Mouse (Mus musculus) lung, adult 2 months (tissue): Measurements from ENCODE around the gene Slc17a3. TPM values are rescaled to one million over a fixed set of nuclear protein-coding genes. Genes with fewer than 3 reads are reported as not detected.

Source experiments
- DNase-seq: peaks from one replicate; pipeline ENCODE4 v3.0.0; 2022
- H3K4me1 ChIP-seq: fragments of 200-500 bp; 2 replicates; pipeline ENCODE4 v1.6.1; 2011; ENCODE audit warnings: low read length; ENCODE audit not compliant: control insufficient read depth, insufficient read depth
- H3K4me3 ChIP-seq: fragments of 200-500 bp; replicated peaks from 2 replicates; pipeline ENCODE3; 2011; ENCODE audit warnings: low read depth, mild to moderate bottlenecking, control low read depth, low read length; ENCODE audit errors: extremely low read depth
- CTCF ChIP-seq: fragments of 200-500 bp; IDR thresholded peaks from 2 replicates; pipeline ENCODE4 v1.5.1; 2011; ENCODE audit warnings: mild to moderate bottlenecking, low read length, control low read depth; ENCODE audit not compliant: insufficient read depth
- POLR2A ChIP-seq: fragments of 200-500 bp; IDR thresholded peaks from 2 replicates; pipeline ENCODE4 v1.6.1; 2011; ENCODE audit warnings: low read depth, mild to moderate bottlenecking, control low read depth, low read length, borderline replicate concordance; ENCODE audit errors: extremely low read depth
- WGBS: fragments of 180-500 bp; shearing (Covaris S2); methylation state at CpG from one replicate; pipeline ENCODE4 v1.1.7; 2018; 5-methylcytosine and 5-hydroxymethylcytosine counted together
- polyA plus RNA-seq: library from polyadenylated mRNA; depleted of rRNA; stranded (reverse); fragments of >200 nt; gene quantifications from 2 replicates; pipeline ENCODE4 v1.2.3, GENCODE M21; 2012; rRNA removed

Gene Slc17a3
- polyA plus RNA-seq, 1 experiment: not detected

DNA sequence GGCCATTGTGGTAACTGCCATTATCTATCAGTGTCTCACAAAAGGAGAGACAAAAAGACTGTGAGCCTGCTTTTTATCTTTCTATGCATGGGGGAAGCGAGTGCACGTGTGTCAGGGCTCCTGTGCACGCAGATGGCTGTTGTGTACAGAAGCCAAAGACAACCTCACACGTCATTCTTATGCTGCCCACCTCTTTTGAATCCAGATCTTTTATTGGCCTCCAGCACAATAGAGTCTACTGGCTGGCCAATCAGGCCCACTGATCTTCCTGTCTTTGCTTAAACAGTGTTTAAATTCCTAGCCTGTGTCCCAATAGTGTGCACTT is 54.0 kb downstream of the Slc17a3 start:
- 78% methylated on average over 4 of the region's 4 CpGs for WGBS
- Histone ChIP-seq H3K4me3 (no peak overlapping the region), H3K4me1 (0 out of 2 replicates have a peak, but pooled peaks cover 3% of the 10 kb centered on the region)
- no peak for DNase-seq
- TF ChIP-seq POLR2A: no peak
- TF ChIP-seq CTCF: no peak

DNA sequence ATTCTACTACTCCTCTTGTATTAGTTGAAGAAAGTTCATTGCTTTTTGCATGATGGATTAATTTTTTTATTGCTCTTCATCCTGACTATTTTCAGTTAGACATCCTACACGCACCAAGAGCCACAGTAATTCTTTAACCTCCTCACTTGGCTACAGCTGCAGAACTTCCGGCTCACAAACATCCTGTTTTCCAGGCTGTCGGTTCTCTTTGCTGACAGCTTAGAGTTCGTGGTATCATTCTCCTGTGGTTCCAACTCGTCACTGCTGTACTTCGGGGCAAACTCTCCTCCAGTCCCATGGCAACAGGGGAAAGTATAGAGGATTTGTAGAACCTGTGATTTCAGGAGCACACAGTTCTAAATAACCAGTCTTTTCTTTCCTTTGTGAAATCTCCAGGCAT is 59.0 kb downstream of the Slc17a3 start:
- 29% methylated on average over 6 of the region's 6 CpGs for WGBS
- no peak overlapping the region for H3K4me3 ChIP-seq
- no peak for DNase-seq
- TF ChIP-seq CTCF (no peak), POLR2A (no peak)
- H3K4me1 ChIP-seq: 0 out of 2 replicates have a peak, but pooled peaks cover 3% of the 10 kb centered on the region

DNA sequence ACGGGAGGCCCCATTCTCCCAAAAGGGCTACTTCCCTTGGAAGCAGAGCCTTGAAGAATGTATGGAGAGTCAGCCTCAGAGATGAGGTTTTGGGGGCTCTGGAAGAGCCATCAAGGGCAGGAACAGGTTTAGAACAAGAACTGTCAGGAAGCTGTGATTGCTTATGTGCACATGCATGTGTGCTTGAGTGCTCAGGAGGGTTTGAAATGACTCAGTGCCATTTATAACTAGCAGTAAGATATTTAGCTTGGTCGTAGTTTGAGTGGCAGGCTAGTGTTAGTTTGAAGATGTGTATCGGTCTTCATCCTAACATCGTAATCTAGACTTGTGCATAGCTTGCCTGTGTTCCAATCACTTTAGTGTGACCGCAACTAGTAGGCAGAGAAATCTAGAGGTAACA is 67.7 kb downstream of the Slc17a3 start:
- H3K4me3 ChIP-seq: no peak overlapping the region
- no peaks in the 10 kb centered on the region for H3K4me1 ChIP-seq
- 90% methylated on average over 5 of the region's 5 CpGs for WGBS
- TF ChIP-seq POLR2A: no peak
- TF ChIP-seq CTCF: no peak
- DNase-seq: no peak

DNA sequence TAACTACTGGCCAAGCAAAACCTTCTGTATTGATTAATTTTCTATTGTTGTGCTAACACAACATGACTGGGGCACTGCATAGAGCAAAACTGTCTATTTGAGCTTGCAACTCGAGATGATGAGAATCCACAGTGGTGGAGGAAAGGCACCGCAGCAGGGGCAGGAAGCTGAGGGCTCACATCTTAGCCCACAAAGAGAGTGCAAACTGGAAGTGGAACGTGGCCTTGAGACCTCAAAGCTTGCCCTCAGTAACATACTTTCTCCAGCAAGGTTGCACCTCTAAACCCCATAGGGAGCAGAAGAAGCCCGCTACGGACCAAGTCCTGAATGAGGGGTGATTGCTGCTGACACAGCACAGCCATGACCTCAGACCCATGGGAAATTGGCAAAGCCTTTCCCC is 70.9 kb downstream of the Slc17a3 start:
- WGBS: 69% methylated on average over 5 of the region's 5 CpGs
- no peak for DNase-seq
- Histone ChIP-seq H3K4me1 (no peaks in the 10 kb centered on the region), H3K4me3 (no peak overlapping the region)
- TF ChIP-seq POLR2A (no peak), CTCF (no peak)

Other genes with a start within 250 kb of the Slc17a3 start
- 2.7 and 3.0 TPM in 2 replicates for gene Hist1h2be, start 218.3 kb upstream of the Slc17a3 start, polyA plus RNA-seq
- 2.0 and 2.4 TPM in 2 replicates for gene Hist1h1e, start 216.9 kb upstream of the Slc17a3 start, polyA plus RNA-seq
- gene Hist1h2ac, start 155.5 kb upstream of the Slc17a3 start, polyA plus RNA-seq: 0.45 and 0.61 TPM in 2 replicates
- gene Hist1h2bc, start 155.2 kb upstream of the Slc17a3 start, polyA plus RNA-seq: 142 and 182 TPM in 2 replicates
- not detected in 2 replicates for gene Hist1h1t, start 143.6 kb upstream of the Slc17a3 start, polyA plus RNA-seq
- gene Hist1h4c, start 141.0 kb upstream of the Slc17a3 start, polyA plus RNA-seq: 6.3 and 6.8 TPM in 2 replicates
- 21.3 and 24.2 TPM in 2 replicates for gene Hfe, start 128.6 kb upstream of the Slc17a3 start, polyA plus RNA-seq
- 38.1 and 46.7 TPM in 2 replicates for gene Hist1h1c, start 100.6 kb upstream of the Slc17a3 start, polyA plus RNA-seq
- 1.2 and 2.9 TPM in 2 replicates for gene Hist1h3c, start 93.8 kb upstream of the Slc17a3 start, polyA plus RNA-seq
- gene Hist1h2bb, start 92.7 kb upstream of the Slc17a3 start, polyA plus RNA-seq: 2.5 and 2.6 TPM in 2 replicates
- 2.0 and 3.9 TPM in 2 replicates for gene Hist1h2ab, start 88.3 kb upstream of the Slc17a3 start, polyA plus RNA-seq
- gene Hist1h3b, start 87.2 kb upstream of the Slc17a3 start, polyA plus RNA-seq: 2.6 and 3.8 TPM in 2 replicates
- gene Hist1h4b, start 82.4 kb upstream of the Slc17a3 start, polyA plus RNA-seq: 2.5 and 2.8 TPM in 2 replicates
- gene Hist1h4a, start 78.2 kb upstream of the Slc17a3 start, polyA plus RNA-seq: 2.4 and 2.9 TPM in 2 replicates
- gene Hist1h3a, start 77.0 kb upstream of the Slc17a3 start, polyA plus RNA-seq: 3.1 and 4.3 TPM in 2 replicates
- not detected in 2 replicates for gene Hist1h1a, start 75.8 kb upstream of the Slc17a3 start, polyA plus RNA-seq
- 0.07 TPM in 1 of 2 replicates, not detected in the other for gene Trim38, start 69.5 kb upstream of the Slc17a3 start, polyA plus RNA-seq
- 0.32 and 0.52 TPM in 2 replicates for gene Slc17a2, start 32.4 kb upstream of the Slc17a3 start, polyA plus RNA-seq
- gene Slc17a1, start 28.3 kb downstream of the Slc17a3 start, polyA plus RNA-seq: not detected in 2 replicates
- 0.07 TPM in 1 of 2 replicates, not detected in the other for gene Slc17a4, start 75.6 kb downstream of the Slc17a3 start, polyA plus RNA-seq
- gene Hist1h2ba, start 94.7 kb downstream of the Slc17a3 start, polyA plus RNA-seq: not detected in 2 replicates
- not detected in 2 replicates for gene Hist1h2aa, start 95.0 kb downstream of the Slc17a3 start, polyA plus RNA-seq
- gene Scgn, start 151.8 kb downstream of the Slc17a3 start, polyA plus RNA-seq: not detected in 2 replicates